Mouse (Mus musculus): Measurements from ENCODE around the gene Megf11.
"Not testable (repeated sequence)": the region's sequence is repeated elsewhere in the genome, so short reads cannot be mapped to it uniquely, and the experiment has no call there.

Megf11 gene

DNA sequence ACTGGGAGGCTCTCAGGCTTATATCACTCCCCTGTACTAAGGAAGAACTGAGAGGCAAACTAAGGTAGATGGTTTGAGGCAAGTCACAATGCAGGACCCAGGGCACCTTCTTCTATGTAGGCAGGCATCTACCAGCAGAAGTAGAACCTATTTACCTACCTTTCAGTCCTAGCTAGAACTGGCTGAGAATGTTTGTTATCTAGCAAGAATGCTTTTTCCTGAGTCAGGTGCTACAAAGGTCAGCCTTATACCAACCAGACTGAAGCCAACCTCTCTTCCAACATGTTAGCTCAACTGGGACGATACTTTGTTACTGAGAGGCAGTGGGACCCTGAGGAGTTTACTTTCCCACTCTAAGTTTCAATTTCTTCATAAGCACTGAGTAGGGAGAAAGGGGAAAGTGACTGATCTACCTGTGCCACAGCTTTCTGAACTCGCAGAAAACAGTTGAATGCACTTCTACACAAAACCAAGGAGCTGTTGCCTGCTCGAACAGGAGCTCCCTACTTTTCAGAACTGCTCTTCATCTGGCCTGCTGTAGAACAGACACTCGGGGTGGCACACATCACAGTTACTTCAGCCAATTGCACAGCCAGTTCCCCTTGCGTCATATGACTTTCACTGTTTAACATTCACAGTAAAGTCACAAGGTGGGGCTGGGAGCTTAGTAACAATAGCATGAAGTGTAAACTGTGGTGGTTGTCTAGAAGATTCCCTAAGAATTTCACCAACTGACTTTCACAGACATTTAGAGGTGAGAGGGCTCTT, 318.8 kb downstream of the Megf11 start:
- no peak for DNase-seq

DNA sequence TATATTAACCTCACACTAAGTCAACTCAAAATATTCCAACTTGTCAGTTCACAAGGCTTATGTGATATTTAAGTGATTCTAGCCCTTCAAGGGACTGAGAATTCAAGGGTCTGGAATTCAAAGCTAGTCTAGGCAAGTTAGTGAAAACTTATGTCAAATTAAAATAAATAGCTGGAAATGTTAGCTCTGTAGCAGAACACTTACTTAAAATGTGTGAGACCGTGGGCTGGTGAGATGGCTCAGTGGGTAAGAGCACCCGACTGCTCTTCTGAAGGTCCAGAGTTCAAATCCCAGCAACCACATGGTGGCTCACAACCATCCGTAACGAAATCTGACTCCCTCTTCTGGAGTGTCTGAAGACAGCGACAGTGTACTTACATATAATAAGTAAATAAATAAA, 324.9 kb downstream of the Megf11 start:
- not testable (repeated sequence) for DNase-seq

DNA sequence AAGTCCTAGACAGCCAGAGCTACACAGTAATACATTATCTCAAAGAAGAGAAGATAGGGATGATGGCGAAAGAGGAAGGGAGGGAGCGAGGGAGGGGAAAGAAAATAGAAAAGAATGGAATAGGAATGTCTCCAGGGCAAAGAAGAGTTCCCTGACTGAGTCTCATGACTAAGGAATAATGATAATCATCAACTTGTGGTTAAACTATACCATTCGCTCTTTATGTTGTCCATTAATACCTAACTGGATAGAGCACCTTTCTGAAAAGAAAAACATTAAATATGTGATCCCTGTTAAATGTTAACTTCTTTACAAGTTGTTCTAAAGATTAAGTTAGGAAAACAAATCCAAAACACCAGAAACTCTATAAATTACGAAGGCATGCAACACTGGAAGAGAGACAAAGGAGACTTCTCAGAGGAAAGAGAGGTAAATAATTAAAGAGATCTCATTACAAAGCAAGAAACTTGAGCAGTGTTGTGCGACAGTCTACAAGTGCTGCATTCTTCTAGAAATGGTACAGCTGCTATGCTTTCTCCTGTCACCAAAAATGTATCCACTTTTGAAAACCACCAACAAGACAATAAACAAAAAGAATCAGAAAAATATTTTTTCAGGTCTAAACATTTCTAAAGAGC, 334.2 kb downstream of the Megf11 start:
- DNase-seq, result no peak

DNA sequence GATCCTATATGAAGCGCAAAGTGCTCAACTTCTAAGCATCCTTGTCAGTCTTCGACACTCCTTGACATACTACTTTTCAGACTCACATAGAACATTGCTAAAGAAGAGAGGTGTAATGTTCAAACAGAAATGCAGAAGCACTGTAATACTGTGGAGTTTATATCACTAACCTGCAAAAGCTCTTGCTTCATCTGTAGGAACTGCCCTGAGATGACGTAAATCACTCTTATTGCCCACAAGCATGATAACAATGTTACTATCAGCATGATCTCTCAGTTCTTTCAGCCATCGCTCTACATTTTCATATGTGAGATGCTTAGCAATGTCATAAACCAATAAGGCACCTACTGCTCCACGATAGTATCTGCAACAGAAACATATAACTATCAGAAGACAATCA, 341.0 kb downstream of the Megf11 start:
- no peak for DNase-seq

GRCm38 (mm10) chr9:64731029-64731560, 345.7 kb downstream of the Megf11 start:
- DNase-seq, result no peak

DNA sequence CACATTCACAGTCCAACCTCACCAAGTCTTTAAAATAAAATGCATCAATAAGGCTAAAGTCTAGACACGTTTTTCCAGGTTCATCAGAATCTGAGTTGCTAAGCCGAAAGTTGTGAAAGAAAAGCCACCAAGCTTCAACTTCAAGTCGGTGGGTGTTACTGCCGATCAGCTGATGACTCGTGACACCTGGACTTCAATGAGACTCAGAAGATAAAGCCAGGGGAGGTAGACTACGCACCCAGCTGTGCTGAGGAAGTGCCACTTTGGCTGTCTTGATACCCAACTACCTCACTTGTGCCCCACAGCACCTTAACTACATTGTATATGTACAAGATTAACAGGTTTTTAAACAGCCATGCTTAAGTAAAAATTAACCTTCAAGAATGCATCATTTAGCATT, 348.7 kb downstream of the Megf11 start:
- no peak for DNase-seq

DNA sequence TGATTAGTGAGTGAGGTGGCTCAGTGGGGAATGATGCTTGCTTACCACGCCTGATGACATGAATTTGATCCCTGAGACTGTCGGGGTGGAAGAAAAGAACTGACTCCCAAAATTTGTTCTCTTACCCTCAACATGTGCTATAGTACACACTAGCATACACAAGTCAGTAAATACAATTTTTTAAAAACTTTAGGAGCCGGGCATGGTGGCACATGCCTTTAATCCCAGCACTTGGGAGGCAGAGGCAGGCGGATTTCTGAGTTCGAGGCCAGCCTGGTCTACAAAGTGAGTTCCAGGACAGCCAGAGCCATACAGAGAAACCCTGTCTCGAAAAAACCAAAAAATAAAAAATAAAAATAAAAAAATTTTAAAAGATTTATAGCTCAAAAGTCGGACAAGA, 349.6 kb downstream of the Megf11 start:
- DNase-seq, result not testable (repeated sequence)

DNA sequence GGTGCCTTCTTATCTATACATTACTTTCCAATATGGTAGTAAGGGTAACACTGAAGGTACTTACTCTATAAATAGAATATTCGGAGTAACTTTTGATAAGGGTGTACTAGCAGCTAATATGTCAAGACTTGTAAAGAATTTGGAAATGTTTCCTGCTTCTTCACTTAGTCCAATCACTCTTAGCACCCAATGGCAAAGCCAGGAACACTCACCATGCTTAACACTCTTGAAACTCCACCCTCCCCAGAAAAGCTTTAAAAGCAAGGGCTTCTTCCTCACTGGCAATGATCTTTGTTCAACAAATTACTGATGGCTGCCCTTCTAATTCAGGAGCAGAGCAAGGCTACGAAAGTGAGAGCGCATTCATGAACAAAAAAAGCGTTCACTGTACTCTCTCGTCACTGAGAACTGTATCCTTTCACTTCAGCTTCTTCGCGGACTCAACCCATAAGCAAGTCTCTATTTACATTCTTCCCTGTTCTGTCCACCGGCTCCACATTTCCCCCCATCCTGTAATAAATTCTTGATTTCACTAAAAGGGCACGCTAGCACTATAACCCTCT, 350.7 kb downstream of the Megf11 start:
- DNase-seq, result no peak

DNA sequence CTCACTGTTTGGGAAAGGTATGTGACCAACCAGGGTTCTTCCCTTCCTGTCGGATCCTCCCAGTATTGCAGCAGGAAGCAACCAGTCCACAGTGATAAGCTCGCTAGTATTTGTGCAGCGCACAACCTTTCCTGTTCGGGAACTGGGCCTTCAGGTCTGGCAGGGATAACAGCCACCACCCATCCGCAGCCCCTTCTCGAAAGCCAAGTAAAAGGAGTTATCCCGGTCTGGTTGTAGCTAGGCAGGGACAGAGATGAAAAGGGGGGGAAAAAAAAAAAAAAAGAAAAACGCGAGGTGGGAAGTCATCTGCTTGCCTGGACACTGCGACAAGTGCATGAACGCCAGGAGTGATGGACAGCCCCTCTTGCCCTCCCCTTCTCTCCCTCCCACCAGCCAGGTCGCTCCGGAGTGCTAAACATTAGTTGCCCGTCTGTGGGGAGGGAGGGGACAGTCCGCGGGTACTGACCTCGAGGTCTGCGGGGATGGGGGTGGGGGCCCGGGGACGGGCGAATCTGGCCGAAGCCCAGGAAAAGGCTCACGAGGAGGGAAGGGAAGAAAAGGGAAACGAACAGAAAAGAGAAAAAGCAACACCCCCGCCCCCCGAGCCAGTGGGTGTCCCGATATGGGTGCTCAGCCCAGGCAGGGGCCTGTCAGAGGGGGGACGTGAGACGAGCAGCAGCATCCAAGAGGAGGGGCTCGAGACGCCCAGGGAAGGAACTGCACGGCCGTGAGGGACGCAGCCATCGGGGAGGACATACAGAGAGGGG, 351.4 kb downstream of the Megf11 start:
- DNase-seq, result peak; percentile 70 to 75

DNA sequence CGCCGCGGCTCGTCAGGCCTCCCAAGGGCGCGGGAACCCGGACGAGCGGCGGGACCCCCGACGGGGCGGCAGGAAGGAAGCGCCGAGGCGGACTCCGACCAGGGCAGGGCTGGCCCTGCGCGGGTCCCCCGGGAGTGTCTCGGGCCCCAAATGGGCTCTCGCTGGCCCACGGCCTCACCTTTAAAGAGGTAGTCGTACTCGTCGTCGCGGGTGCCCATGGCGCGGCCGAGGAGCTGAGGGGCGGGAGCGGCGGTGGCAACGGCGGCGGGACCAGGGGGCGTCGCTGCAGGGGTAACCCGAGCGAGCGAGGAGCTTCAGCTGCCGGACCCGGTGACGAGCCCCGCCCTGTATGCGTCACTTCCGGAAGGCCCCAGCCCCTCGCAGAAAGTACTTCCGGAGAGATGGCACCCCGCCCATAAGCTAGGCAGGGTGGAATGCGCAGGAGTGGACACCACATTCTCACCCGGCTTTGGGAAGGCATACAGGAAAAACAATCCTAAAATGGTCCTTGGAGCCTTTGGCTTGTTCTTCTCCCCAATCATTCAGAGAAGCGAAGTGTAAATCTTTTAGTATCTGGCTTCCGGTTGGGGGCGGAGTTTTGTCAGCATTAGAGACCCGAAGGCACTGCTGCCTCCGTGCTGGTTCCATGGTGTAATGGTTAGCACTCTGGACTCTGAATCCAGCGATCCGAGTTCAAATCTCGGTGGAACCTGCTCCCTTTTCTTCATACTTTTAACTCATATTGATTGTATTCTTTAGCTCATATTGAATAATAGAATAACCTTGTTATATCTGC, 352.2 kb downstream of the Megf11 start, which contains the start of gene Rab11a:
Rab11a (minus strand) TSS at position 353 of the 796 bp plus-strand sequence.
- peak; percentile 95 to 97 for DNase-seq

GRCm38 (mm10) chr9:64739001-64739400, 353.6 kb downstream of the Megf11 start:
- DNase-seq, result no peak

DNA sequence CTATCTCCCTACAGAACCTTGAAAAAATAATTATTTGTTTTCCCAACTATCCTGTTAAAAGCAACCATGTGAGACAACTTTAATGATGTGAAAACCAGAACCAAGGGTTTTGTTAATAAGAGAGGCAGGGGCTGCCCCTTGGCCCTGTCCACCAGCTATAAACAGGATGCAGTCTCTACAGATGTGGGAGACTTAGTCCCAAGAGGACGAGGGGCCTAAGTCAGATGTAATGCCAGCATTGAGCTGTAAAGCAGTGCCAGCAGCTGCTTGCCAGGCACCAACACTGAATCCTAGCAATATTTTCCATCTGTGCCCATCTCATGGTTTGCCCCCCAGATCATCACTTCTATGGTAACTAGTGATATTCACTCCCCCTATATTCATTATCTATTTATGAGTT, 357.0 kb downstream of the Megf11 start:
- no peak for DNase-seq

GRCm38 (mm10) chr9:64747735-64748134, 362.3 kb downstream of the Megf11 start:
- no peak for DNase-seq

DNA sequence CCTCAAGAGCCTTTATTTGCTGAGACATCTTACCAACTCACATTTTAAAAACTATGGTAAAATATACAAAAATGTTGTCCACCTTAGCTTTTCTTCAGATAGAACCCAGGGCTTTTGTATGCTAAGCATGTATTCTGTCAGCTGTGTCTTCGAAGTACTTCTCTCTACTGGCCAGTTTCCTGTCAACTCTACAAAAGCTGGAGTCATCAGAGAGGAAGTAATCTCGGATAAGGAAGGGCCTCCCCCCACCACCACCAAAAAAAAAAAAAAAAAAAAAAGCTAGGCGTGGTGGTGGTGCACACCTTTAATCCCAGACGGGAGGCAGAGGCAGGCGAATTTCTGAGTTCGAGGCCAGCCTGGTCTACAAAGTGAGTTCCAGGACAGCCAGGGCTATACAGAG, 363.9 kb downstream of the Megf11 start:
- no peak for DNase-seq

- DNase-seq, result no peak
Observed at GRCm38 (mm10) chr9:64752575-64752974, 367.1 kb downstream of the Megf11 start.

DNA sequence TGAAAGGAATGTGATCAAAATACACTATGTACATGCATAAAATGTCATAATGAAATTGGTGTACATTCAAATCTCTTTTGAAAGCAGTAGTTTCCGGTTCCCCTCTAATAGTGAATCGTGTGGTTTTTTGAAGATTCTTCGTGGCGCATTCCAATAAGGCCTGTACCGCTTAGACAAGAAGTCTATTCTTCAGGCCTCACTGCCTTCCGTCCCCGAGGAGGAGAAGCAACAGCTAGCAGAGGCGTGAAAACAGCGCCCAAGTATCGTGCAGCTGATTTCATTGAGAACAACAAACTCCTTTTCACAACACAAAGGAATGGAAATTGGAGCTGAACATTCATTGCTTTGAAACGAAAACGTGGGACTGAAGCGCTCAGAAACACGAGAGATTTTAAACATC, 372.6 kb downstream of the Megf11 start:
- DNase-seq, result no peak
